Mouse (Mus musculus): ENCODE results near the gene Gna13.

GRCm38 (mm10) chr11:109319946-109320345 lies 42.7 kb upstream of the Gna13 start:
- TF ChIP-seq POLR2A (IDR thresholded peaks at IDR 0.05; ENCODE audit: low read depth, low read length) (no peak), CTCF (IDR thresholded peaks at IDR 0.05; ENCODE audit: extremely low read depth, insufficient read length, insufficient replicate concordance, low read depth, low read length) (no peak)
